Mouse (Mus musculus) cortical plate, adult 2 months (tissue): ENCODE measurements around the gene Mfap3l. TPM values are rescaled to one million over a fixed set of nuclear protein-coding genes. Genes with fewer than 3 reads are reported as not detected.
A peak's percentile ranks its signal among the peaks of the same experiment; 100 is the strongest.

Source experiments
- H3K27ac ChIP-seq: fragments of 200-500 bp; 2 replicates; pipeline ENCODE4 v1.5.1; 2012; ENCODE audit warnings: low read length, control low read depth, inconsistent platforms; ENCODE audit not compliant: insufficient read depth
- H3K4me1 ChIP-seq: fragments of 200-500 bp; 2 replicates; pipeline ENCODE4 v1.6.1; 2011; ENCODE audit warnings: low read length; ENCODE audit not compliant: control insufficient read depth, insufficient read depth
- H3K4me3 ChIP-seq: fragments of 200-500 bp; 2 replicates; pipeline ENCODE4 v1.5.1; 2011; ENCODE audit warnings: mild to moderate bottlenecking, low read length, control low read depth; ENCODE audit not compliant: insufficient read depth
- CTCF ChIP-seq: fragments of 200-500 bp; IDR thresholded peaks from 2 replicates; pipeline ENCODE4 v1.5.1; 2011; ENCODE audit warnings: mild to moderate bottlenecking, control low read depth, low read length; ENCODE audit not compliant: insufficient read depth; ENCODE audit errors: extremely low read depth
- POLR2A ChIP-seq: fragments of 200-500 bp; IDR thresholded peaks from 2 replicates; pipeline ENCODE4 v1.6.1; 2011; ENCODE audit warnings: mild to moderate bottlenecking, low read length, control low read depth; ENCODE audit not compliant: insufficient read depth; ENCODE audit errors: extremely low read depth
- polyA plus RNA-seq: library from polyadenylated mRNA; depleted of rRNA; stranded (reverse); fragments of >200 nt; gene quantifications from 2 replicates; pipeline ENCODE4 v1.2.3, GENCODE M21; 2012

The Mfap3l gene
- polyA plus RNA-seq, 1 experiment: 33.4 TPM

- H3K27ac ChIP-seq: no peak overlapping the region
- TF ChIP-seq POLR2A: no peak
- TF ChIP-seq CTCF: no peak
These were observed 4.7 kb upstream of the Mfap3l start for GRCm38 (mm10) chr8:60627937-60628336.

GRCm38 (mm10) chr8:60629059-60629458, 3.6 kb upstream of the Mfap3l start:
- Histone ChIP-seq H3K4me1 (no peaks in the 10 kb centered on the region), H3K4me3 (no peak overlapping the region), H3K27ac (no peak overlapping the region)
- TF ChIP-seq CTCF: no peak
- no peak for TF ChIP-seq POLR2A

More at GRCm38 (mm10) chr8:60627937-60628336, 4.7 kb upstream of the Mfap3l start:
- Histone ChIP-seq H3K4me1 (no peaks in the 10 kb centered on the region), H3K4me3 (no peak overlapping the region)

- Histone ChIP-seq H3K4me1 (no peaks in the 10 kb centered on the region), H3K27ac (no peak overlapping the region), H3K4me3 (peak overlapping the region; percentile 14)
- TF ChIP-seq CTCF: no peak
- no peak for TF ChIP-seq POLR2A
These were observed 1.1 kb upstream of the Mfap3l start for GRCm38 (mm10) chr8:60631504-60631934.

GRCm38 (mm10) chr8:60632933-60633655, 467 bp downstream of the Mfap3l start:
- Histone ChIP-seq H3K27ac (peak overlapping the region; percentile 93), H3K4me3 (peak overlapping the region; percentile 85), H3K4me1 (no peaks in the 10 kb centered on the region)
- TF ChIP-seq CTCF (0 out of 2 replicates have a peak, but pooled peaks have one; percentile 12), POLR2A (no peak)

- no peak for TF ChIP-seq CTCF
- H3K4me3 ChIP-seq: no peak overlapping the region; the same call in 1 of the 2 replicates
- H3K27ac ChIP-seq: no peak overlapping the region
- no peaks in the 10 kb centered on the region for H3K4me1 ChIP-seq
These were observed 2.3 kb downstream of the Mfap3l start for GRCm38 (mm10) chr8:60634921-60635320.

- TF ChIP-seq POLR2A (no peak), CTCF (no peak)
- no peak overlapping the region for H3K27ac ChIP-seq
- H3K4me3 ChIP-seq: no peak overlapping the region
- H3K4me1 ChIP-seq: no peaks in the 10 kb centered on the region
These were observed 3.2 kb downstream of the Mfap3l start for GRCm38 (mm10) chr8:60635846-60636245.

- H3K27ac ChIP-seq: no peak overlapping the region
- TF ChIP-seq POLR2A (no peak), CTCF (no peak)
- no peaks in the 10 kb centered on the region for H3K4me1 ChIP-seq
- H3K4me3 ChIP-seq: no peak overlapping the region
These were observed 7.4 kb downstream of the Mfap3l start for GRCm38 (mm10) chr8:60640046-60640445.

GRCm38 (mm10) chr8:60643416-60644020, 10.9 kb downstream of the Mfap3l start:
- H3K4me3 ChIP-seq: no peak overlapping the region
- TF ChIP-seq CTCF (no peak), POLR2A (no peak)
- no peak overlapping the region for H3K27ac ChIP-seq
- peaks cover 3% of the 10 kb centered on the region for H3K4me1 ChIP-seq

- TF ChIP-seq CTCF (no peak), POLR2A (no peak)
- H3K4me1 ChIP-seq: peaks cover 4% of the 10 kb centered on the region
- no peak overlapping the region for H3K4me3 ChIP-seq
- peak overlapping the region; percentile 62 for H3K27ac ChIP-seq
These were observed 12.5 kb downstream of the Mfap3l start for GRCm38 (mm10) chr8:60645164-60645563.

GRCm38 (mm10) chr8:60645911-60646310, 13.3 kb downstream of the Mfap3l start:
- no peak overlapping the region; the same call in 1 of the 2 replicates for H3K27ac ChIP-seq
- peaks cover 4% of the 10 kb centered on the region for H3K4me1 ChIP-seq
- no peak overlapping the region for H3K4me3 ChIP-seq
- no peak for TF ChIP-seq POLR2A
- no peak for TF ChIP-seq CTCF
